Mouse (Mus musculus) brain, embryonic 18.5 days (tissue): ENCODE data around the gene Gstt4.
A peak's percentile ranks its signal among the peaks of the same experiment; 100 is the strongest.
"Not testable (repeated sequence)": the region's sequence is repeated elsewhere in the genome, so short reads cannot be mapped to it uniquely, and the experiment has no call there.

Experiments used
- DNase-seq: peaks from one replicate; pipeline ENCODE4 v3.0.0-alpha.2; 2012; ENCODE audit warnings: low read depth, low spot score

Gstt4 gene

GRCm38 (mm10) chr10:75789841-75790240 lies 32.5 kb downstream of the Gstt4 start:
- no peak for DNase-seq

DNA sequence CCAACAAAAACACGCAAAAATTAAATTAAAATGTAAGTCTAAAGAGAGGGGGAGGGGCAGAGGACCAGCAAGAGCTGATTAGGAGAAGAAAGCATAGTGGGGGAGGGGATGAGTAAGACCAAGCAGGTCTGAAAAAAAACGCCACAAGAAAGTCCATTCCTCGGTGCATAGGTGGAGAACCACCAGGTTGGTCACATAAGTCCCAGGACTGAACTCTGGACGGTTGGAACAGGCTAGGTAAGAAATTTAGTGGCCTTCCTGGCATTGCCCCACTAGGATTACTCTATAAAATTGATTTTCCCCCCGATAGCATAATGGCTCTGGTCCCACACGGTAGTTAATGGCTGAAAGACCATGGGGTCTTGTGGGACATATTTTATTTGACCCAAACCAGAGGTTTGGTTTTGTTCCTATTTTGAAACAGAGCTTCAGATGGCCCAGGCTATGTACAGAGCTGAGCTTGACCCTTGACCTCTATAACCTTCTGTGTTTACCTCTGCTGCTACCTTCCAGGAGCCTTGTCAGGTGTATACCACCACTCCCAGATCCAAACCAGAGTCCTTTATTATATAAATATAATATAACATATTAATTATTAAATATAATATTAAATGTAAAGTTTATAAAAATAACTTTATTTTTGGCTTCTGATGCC lies 33.1 kb downstream of the Gstt4 start:
- no peak for DNase-seq

GRCm38 (mm10) chr10:75788277-75788676 lies 34.1 kb downstream of the Gstt4 start:
- DNase-seq = no peak

DNA sequence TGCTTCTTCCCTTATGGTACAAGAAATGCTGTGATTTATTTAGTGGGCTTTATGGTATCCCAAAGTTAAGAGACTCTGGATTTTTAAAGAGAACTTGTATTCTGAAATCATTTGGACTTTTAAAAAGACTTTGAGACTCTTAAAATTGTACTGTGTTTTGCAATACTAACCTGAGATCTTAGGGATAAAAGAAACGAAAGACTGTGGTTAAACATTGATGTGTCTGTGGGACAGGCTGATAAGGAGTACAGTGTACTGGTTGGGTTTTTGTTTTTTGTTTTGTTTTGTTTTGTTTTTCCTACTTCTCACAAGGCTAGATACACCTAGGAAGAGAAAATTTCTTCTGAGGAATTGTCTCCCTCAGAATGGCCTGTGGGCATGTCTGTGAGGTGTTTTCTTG lies 36.9 kb downstream of the Gstt4 start:
- no peak for DNase-seq

DNA sequence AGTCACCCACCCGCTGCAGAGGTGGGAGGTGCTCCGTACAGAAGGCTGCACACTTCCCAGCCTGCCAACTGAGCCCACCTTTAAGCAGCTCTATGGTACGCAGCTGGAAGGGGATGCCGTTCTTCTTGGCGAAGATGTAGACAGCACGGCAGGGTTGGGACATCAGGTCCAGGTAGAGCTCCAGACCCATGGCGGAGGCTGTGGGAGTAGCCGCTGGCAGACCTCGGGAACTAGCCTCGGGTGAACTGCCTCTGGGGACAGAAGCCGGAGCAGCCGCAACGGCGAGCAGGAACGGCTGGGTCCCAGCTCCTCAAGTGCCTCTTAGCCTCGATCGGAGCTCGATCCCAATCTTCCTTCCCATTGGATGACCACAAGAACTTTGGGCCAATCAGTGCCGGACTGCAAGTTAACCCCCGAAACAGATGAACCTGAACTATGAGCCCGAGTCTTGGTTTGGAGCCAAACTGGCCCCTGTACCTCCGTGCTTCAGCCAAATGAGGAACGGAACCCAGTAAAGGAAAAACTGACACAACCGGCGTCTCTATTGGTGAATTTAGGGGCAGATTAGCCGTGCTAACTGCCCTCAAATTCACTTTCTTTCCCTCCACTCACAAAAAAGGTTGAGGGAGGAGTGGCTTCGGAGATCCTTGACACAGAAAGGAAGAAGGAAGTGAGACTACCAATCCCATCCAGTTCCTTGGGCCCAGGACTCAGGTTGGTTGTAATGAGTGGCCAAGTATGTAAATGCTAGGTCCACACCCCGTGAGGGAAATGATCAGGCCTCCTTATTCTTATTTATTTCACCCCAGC lies 41.4 kb downstream of the Gstt4 start, which contains the start of the genes Gm20441 and Gstt3:
Gene Gm20441, minus strand, starts transcription at position 186 of the 810 bp plus-strand sequence.
Gene Gstt3, minus strand, starts transcription at position 646 of the 810 bp plus-strand sequence.
- DNase-seq = no peak

- DNase-seq = no peak
Measured at GRCm38 (mm10) chr10:75779206-75780174, 42.9 kb downstream of the Gstt4 start.

GRCm38 (mm10) chr10:75777885-75778284 lies 44.5 kb downstream of the Gstt4 start:
- no peak for DNase-seq

- DNase-seq = no peak
Measured at GRCm38 (mm10) chr10:75776562-75776961, 45.8 kb downstream of the Gstt4 start.

DNA sequence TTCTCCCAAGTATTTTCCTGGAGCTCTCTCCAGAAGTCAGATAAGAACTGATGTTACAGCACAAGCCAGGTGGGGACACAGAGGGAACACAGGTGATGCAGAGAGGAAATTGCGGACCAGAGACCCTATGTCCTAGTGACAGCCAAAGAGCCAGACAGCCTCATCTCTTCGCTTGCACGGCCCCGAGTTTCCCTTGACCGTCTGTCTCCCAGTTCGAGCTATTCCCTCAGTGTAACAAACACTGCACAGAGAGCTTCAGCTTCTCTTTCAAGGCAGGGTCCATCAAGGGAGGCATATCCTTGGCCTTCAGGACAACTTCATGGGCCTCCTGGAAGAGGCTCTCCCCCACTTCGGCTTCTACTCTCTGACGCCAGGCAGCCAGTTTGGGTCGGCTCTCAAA lies 47.8 kb downstream of the Gstt4 start:
- DNase-seq = no peak

DNA sequence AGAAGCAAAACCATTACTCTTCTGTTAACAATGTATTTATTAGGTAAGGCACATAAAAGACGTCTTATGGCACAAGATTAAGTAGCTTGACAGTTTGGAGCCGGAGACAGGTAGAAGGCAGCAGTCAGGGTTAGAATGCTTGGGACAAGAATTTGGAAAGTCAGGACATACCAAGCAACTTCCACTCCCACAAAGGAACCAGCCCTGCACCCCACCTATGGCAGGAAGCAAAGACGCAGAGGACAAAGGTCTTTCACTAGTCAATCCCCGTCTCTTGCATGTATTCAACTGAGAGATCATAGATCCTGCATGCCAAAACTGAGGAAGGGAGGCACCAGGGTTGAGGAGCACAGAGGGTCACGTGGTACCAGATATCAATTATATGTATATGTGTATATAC lies 48.2 kb downstream of the Gstt4 start:
- DNase-seq = no peak

GRCm38 (mm10) chr10:75772795-75773664 lies 49.3 kb downstream of the Gstt4 start, which contains the start of gene Ddt:
Gene Ddt (minus strand): TSS chr10:75773414.
- peak; percentile 76 for DNase-seq

GRCm38 (mm10) chr10:75767756-75768155 lies 54.6 kb downstream of the Gstt4 start:
- not testable (repeated sequence) for DNase-seq

DNA sequence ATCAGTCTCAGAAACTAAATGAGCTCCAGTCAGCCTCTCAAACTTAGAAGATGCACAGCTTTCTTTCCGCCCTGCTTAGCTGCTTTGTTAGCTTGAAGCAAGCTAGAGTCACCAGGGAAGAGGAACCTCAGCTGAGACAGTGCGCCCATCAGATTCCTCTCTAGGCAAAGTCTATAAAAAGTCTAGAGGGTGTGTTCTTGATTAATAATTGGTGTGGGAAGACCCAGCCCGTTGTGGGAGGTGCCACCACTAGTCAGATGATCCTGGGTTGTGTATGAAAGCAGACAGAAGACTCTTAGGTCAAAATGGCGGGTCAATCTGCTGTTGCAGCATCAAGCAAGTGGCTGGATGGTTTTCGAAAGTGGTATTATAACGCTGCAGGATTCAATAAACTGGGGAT lies 55.5 kb downstream of the Gstt4 start:
- no peak for DNase-seq
